Mouse (Mus musculus) midbrain, embryonic 16.5 days (tissue): Measurements from ENCODE around the gene Gm9803. TPM values are rescaled to one million over a fixed set of nuclear protein-coding genes. Genes with fewer than 3 reads are reported as not detected.
"Not testable (repeated sequence)": the region's sequence is repeated elsewhere in the genome, so short reads cannot be mapped to it uniquely, and the experiment has no call there.

Experiments used
- ATAC-seq: fragments of 200-750 bp; cut with Nextera tagmentation; 2 replicates; pipeline ENCODE4 v1.8.0; 2017; ENCODE audit warnings: moderate TSS enrichment
- H3K27ac ChIP-seq: fragments of 300-500 bp; sonication (generic); 2 replicates; pipeline ENCODE4 v1.5.1; 2014; ENCODE audit warnings: mild to moderate bottlenecking, low read length, mixed read lengths
- H3K27me3 ChIP-seq: fragments of 300-500 bp; sonication (generic); 2 replicates; pipeline ENCODE4 v1.6.1; 2014; ENCODE audit warnings: low read depth, low read length, mixed read lengths; ENCODE audit not compliant: control insufficient read depth, insufficient read depth
- H3K36me3 ChIP-seq: fragments of 300-500 bp; sonication (generic); 2 replicates; pipeline ENCODE4 v1.6.1; 2014; ENCODE audit warnings: mild to moderate bottlenecking, low read length, moderate library complexity, mixed read lengths; ENCODE audit not compliant: control insufficient read depth, insufficient read depth
- H3K4me1 ChIP-seq: fragments of 300-500 bp; sonication (generic); 2 replicates; pipeline ENCODE4 v1.6.1; 2014; ENCODE audit warnings: mild to moderate bottlenecking, low read length, mixed read lengths; ENCODE audit not compliant: control insufficient read depth, insufficient read depth
- H3K4me2 ChIP-seq: fragments of 300-500 bp; sonication (generic); 2 replicates; pipeline ENCODE4 v1.6.1; 2014; ENCODE audit warnings: mild to moderate bottlenecking, low read length, mixed read lengths
- H3K4me3 ChIP-seq: fragments of 300-500 bp; sonication (generic); 2 replicates; pipeline ENCODE4 v1.5.1; 2014; ENCODE audit warnings: low read depth, mild to moderate bottlenecking, low read length, moderate library complexity, mixed read lengths
- H3K9ac ChIP-seq: fragments of 300-500 bp; sonication (generic); 2 replicates; pipeline ENCODE4 v1.6.1; 2014; ENCODE audit warnings: low read depth, low read length, mixed read lengths
- H3K9me3 ChIP-seq: fragments of 300-500 bp; sonication (generic); replicated peaks from 2 replicates; pipeline ENCODE4 v1.6.1; 2014; ENCODE audit warnings: mild to moderate bottlenecking, low read length, mixed read lengths; ENCODE audit not compliant: control insufficient read depth, poor library complexity, severe bottlenecking
- WGBS: fragments of 180-500 bp; shearing (Covaris S2); extraction: QIAGEN DNeasy Blood & Tissue Kit; methylation state at CpG from one replicate; pipeline ENCODE4 v1.1.7; 2014; 5-methylcytosine and 5-hydroxymethylcytosine counted together
- polyA plus RNA-seq: library from polyadenylated mRNA; unstranded; fragments of >200 nt; fragmentation: Nextera tagmentation; extraction: Ambion mirVana; gene quantifications from 2 replicates; pipeline ENCODE4 v1.2.1, GENCODE M21; 2015

Gm9803 gene
- polyA plus RNA-seq: 16.6 and 23.4 TPM in 2 replicates

DNA sequence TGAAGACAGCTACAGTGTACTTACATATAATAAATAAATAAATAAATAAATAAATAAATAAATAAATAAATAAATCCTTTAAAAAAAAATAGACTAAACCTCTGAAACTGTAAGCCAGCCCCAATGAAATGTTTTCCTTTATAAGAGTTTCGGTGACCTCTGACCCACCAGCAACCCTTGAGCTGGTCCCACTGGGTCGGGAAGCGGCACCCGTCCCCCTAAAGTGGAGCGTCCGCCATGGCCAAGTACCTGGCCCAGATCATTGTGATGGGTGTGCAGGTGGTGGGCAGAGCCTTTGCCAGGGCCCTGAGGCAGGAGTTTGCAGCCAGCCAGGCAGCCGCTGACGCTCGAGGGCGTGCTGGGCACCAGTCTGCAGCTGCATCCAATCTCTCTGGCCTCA, at the start of gene Gm9803:
Gene Gm9803 (plus strand): TSS at position 154 of the 400 bp plus-strand sequence.
- H3K4me2 ChIP-seq, ATAC-seq, H3K9ac ChIP-seq, H3K9me3 ChIP-seq, H3K27me3 ChIP-seq, H3K4me3 ChIP-seq, H3K36me3 ChIP-seq, H3K27ac ChIP-seq: not testable (repeated sequence)
- 99% methylated on average over 10 of the region's 10 CpGs for WGBS
- H3K4me1 ChIP-seq: peaks cover 16% of the 10 kb centered on the region

DNA sequence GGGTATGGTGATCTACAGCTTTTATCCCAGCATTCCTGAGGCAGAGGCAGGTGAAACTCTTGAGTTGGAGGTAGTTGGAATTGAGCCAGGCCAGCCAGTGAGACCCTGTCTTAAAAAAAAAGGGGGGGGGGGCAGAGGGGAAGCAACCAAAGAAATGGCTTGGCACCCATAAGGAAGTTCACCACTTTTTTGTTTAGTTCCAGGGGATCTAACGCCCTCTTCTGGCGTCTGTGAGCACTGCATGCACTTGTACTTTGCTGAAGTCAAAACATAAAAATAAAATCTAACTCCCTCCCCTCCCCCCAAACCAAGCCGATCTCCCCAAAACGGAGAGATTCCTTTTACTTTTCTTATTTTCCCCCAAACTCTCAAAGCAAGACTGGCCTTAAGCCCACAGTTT, 48.5 kb upstream of the Gm9803 start:
- 63% methylated on average over 4 of the region's 4 CpGs for WGBS
- Histone ChIP-seq H3K9me3 (no peaks in the 10 kb centered on the region), H3K4me1 (peaks cover 12% of the 10 kb centered on the region), H3K27me3 (no peaks in the 10 kb centered on the region), H3K4me2 (no peak overlapping the region), H3K36me3 (no peaks in the 10 kb centered on the region), H3K27ac (no peak overlapping the region), H3K9ac (no peak overlapping the region), H3K4me3 (no peak overlapping the region)
- ATAC-seq: no peak

DNA sequence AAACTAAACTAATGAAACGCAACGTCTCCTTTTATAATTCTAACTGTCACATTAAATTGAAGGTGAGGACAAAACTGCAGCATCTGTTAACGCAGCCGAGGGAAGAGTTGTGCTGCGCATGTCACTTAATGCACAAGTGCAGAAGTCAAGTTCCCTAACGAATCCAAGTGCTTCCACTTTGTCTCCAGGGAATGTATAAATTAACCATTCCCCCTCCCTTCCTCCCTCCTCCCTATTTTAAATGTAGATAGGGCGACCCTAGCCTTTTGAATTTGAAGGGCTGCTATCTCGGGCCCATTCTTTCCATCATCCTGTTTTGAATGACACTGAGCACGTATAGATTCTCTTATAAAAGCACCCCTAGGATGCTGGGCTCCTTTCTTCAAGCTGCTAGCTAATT, 46.4 kb upstream of the Gm9803 start:
- 5% methylated on average over 9 of the region's 9 CpGs for WGBS
- peak overlapping the region; percentile 83 for H3K4me2 ChIP-seq
- H3K4me3 ChIP-seq: peak overlapping the region; percentile 83
- peaks cover 21% of the 10 kb centered on the region for H3K4me1 ChIP-seq
- H3K9me3 ChIP-seq: no peaks in the 10 kb centered on the region
- 0 out of 2 replicates have a peak overlapping the region, but pooled peaks have one; percentile 4 for H3K27ac ChIP-seq
- peak overlapping the region; percentile 31 for H3K9ac ChIP-seq
- no peak for ATAC-seq
- H3K36me3 ChIP-seq: no peaks in the 10 kb centered on the region
- no peaks in the 10 kb centered on the region for H3K27me3 ChIP-seq

DNA sequence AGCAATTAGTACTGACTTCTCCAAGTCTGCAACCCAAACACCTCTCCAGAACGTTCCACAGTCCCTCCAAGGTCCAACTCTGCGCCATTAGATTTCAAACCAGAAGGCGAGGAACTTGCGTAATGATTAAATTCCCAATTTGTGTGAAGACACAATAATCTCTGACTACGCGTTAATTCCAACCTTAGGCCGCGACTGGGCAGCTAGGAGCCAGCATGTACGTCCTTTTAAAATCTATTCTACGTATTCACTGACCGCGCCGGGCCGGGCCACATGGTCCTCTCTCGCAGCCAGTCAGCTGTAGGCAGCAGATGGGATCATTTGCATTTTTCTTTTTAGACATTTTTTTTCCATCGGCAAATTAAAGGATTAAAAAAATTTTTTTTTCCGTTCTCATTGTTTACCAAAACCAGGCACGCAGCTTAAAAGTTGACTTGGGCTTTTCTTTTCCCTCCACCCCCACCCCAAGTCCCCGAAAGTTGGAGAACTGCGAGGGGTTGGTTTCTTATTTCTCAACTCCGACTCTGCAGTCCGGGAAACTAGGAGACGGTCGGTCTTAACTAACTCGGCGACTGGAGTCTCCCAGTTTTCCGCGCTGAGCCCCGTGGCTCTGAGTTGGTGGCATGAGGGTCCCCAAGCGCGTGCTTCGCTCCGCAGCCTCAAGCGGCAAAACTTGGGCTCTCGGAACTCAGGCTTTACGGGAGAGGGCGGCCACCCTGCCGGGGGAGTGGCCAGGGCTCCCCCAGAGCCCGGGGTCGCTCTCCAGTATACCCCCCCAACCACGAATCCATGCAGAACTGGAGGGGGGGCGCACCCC, 45.8 kb upstream of the Gm9803 start:
- peak overlapping the region; percentile 83 for H3K4me2 ChIP-seq
- H3K36me3 ChIP-seq: no peaks in the 10 kb centered on the region
- no peaks in the 10 kb centered on the region for H3K27me3 ChIP-seq
- no peaks in the 10 kb centered on the region for H3K9me3 ChIP-seq
- under 1% methylated on average over 42 of the region's 42 CpGs for WGBS
- peak overlapping the region; percentile 83 for H3K4me3 ChIP-seq
- H3K4me1 ChIP-seq: peaks cover 25% of the 10 kb centered on the region
- peak overlapping the region; percentile 96 for H3K27ac ChIP-seq
- peak; percentile 34 for ATAC-seq
- peak overlapping the region; percentile 92 for H3K9ac ChIP-seq

DNA sequence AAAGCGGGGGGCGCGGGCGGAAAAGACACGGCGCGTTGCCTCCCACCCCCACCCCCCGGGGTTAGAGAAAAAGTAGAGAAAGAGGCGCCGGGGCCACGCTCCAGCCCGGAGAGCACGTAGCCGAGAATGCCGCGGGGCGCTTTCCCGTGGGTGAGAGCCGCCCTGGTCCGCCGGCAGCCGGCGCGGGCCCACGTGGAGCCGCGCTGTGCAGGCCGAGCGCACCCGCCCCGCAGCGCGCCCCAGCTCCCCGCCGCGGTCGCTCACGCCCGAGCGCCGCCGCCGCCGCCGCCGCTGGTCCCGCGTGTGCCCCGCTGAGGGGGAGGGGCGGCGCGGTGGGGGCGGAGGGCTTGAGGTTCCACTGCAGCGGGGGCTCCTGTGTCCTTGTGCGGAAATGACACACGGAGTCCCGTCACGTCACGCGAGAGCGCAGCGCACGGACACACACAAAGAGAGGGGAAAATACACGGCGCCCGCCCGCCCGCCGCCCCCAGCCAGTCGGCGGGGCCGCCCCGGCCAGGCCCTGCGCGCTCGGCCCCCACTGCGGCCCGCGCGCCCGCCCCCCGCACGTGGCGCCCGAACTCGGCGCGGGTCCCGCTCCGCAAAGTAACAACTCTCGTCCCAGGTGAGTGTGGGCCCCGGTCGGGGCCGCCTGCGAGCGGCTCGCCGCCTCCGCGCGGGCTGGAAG, 45.0 kb upstream of the Gm9803 start, which contains the start of gene Bend3:
Gene Bend3 (plus strand): TSS at position 81 of the 685 bp plus-strand sequence.
- H3K9ac ChIP-seq: peak within 1 kb of the TSS; percentile 92
- H3K27ac ChIP-seq: peak within 1 kb of the TSS; percentile 96
- peaks cover 30% of the 10 kb centered on the region for H3K4me1 ChIP-seq
- ATAC-seq: peak; percentile 75
- H3K36me3 ChIP-seq: no peaks in the 10 kb centered on the region
- under 1% methylated on average over 77 of the region's 101 CpGs for WGBS
- no peaks in the 10 kb centered on the region for H3K27me3 ChIP-seq
- H3K4me3 ChIP-seq: peak within 1 kb of the TSS; percentile 83
- H3K4me2 ChIP-seq: peak within 1 kb of the TSS; percentile 83
- H3K9me3 ChIP-seq: no peaks in the 10 kb centered on the region

DNA sequence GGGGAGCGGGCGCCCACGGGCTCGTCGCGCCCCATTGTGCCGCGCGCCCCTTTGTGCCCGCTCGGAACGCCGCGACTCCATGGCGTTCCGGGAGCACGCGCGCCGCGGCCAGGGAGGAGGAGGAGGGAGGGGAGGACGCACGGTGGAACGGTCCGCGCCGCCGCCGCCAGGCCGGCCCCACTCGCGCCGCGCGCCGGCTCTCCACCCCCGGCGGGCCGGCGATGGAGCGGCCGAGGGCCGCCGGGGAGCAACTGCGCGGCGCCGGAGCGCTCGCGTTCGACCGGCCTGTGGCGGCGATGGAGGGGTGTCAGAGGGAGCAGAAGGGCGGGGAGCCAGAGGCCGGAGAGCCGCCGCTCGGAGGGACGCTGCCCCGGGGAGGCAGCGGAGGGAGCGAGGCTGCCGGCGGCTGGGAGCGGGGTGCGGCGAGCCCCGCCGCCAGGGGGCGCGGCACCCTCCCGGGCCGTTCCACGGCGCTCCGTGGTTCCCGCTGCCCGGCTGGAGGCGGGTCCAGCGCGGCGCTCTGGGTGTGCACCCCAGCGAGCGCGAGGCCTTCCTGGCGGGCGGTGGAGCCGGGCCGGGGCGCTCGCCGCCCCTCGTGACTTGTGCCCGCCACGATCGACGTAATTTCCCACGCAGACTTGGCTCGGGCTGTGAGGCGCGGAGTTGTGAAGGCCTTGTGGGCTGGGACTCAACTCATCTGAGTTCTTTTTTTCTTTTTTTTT, 44.3 kb upstream of the Gm9803 start:
- no peaks in the 10 kb centered on the region for H3K36me3 ChIP-seq
- WGBS: 0% methylated on average over 84 of the region's 103 CpGs
- H3K4me1 ChIP-seq: peaks cover 30% of the 10 kb centered on the region
- H3K27ac ChIP-seq: peak overlapping the region; percentile 96
- H3K9me3 ChIP-seq: no peaks in the 10 kb centered on the region
- peak overlapping the region; percentile 83 for H3K4me2 ChIP-seq
- peak overlapping the region; percentile 92 for H3K9ac ChIP-seq
- H3K4me3 ChIP-seq: peak overlapping the region; percentile 83
- no peaks in the 10 kb centered on the region for H3K27me3 ChIP-seq
- peak; percentile 89 for ATAC-seq

DNA sequence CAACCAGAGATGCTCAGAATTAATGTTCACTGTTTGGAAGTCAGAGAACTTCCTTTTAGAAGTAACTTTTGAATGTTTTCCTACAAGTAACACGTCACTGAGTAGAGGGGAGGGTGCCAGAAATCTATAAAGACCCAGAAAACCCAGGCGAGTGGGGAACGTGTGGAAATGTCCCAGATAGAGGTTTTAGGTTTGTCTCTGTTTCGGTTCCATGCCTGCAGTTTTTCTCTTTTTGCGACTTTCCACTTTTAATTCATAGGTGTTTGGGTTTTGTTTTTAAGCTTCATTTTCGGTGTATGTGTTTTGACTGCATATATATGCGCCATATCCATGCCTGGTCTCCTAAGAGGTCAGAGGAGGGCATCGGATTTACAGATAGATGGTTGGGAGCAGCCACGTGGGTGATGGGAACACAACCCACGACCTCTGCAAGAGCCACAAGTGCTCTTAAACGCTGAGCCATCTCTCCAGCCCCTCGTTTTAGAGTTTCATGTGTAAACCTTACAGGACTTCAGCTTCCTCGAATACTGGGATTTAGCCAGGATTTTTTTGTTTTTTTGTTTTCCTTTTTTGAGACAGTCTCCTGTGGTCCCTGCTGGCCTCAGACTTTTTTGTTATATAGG, 43.5 kb upstream of the Gm9803 start:
- no peaks in the 10 kb centered on the region for H3K9me3 ChIP-seq
- 4% methylated on average over 13 of the region's 13 CpGs for WGBS

DNA sequence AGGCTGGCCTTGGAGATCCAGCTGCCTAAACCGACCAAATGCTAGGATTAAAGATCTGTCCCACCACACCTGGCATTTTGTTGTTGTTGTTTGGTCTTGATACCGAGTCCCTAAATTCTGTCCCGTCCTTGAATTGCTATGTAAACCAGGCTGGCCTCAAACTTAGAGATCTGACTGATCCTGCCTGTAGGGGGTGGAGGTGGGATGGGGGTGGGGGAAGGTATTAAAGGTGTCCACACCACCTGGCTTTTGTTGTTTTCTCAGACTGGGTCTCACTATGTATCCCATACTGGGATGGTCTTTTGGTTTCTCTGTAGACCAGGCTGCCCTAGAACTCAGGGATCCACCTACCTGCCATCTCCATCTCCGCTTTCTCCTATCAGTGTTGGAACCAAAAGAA, 42.7 kb upstream of the Gm9803 start:
- Histone ChIP-seq H3K9ac (no peak overlapping the region), H3K27me3 (no peaks in the 10 kb centered on the region), H3K4me1 (peaks cover 30% of the 10 kb centered on the region), H3K36me3 (no peaks in the 10 kb centered on the region), H3K4me3 (no peak overlapping the region), H3K4me2 (no peak overlapping the region), H3K9me3 (no peaks in the 10 kb centered on the region), H3K27ac (no peak overlapping the region)
- 36% methylated on average over 4 of the region's 4 CpGs for WGBS
- ATAC-seq: no peak

More for the DNA sequence above, 43.5 kb upstream of the Gm9803 start:
- Histone ChIP-seq H3K4me1 (peaks cover 30% of the 10 kb centered on the region), H3K36me3 (no peaks in the 10 kb centered on the region), H3K27me3 (no peaks in the 10 kb centered on the region), H3K4me3 (peak overlapping the region; percentile 83), H3K4me2 (peak overlapping the region; percentile 83), H3K9ac (peak overlapping the region; percentile 92), H3K27ac (peak overlapping the region; percentile 96; the same call in 1 of the 2 replicates)
- no peak for ATAC-seq
